In genomic region chr2:30010840-30011281, GRCm38 (mm10) we compare ENCODE assay signal across 9 mouse cellular contexts. TPM values are rescaled to one million over a fixed set of nuclear protein-coding genes. Genes with fewer than 3 reads are reported as not detected.
A peak's percentile ranks its signal among the peaks of the same experiment; 100 is the strongest.
DNase-seq lines count a peak whose midpoint lies in the region; ATAC-seq lines count a peak whose summit lies in the region.
"Had no signal": no experiment of that assay in that cellular context is flagged by ENCODE, and none has a peak within 500 bp of the region (broad histone marks: within the 10 kb centered on the region; RNA-seq: fewer than 3 reads in every experiment).

No protein-coding gene starts in this region.

- peak; percentile 30 to 49 for DNase-seq in frontal cortex, postnatal 36 days (ENCODE audit: low spot score in 2 of 2)
- DNase-seq in frontal cortex, postnatal 25 days (ENCODE audit: low spot score in 2 of 2) = no peak
- DNase-seq in urinary bladder, postnatal 36 days (ENCODE audit: low spot score in 2 of 2) = peak; percentile 8 to 64
- no peak for DNase-seq in urinary bladder, postnatal 25 days (ENCODE audit: low spot score)
- peak; percentile 58 to 61 for DNase-seq in heart, postnatal 36 days
- no peak for DNase-seq in natural killer cell, adult 2 months (ENCODE audit: low spot score in 2 of 2)
- DNase-seq in thymus, postnatal 10 days (ENCODE audit: low spot score in 2 of 2) = no peak
- DNase-seq in midbrain, embryonic 11.5 days (ENCODE audit: low spot score, missing footprints) = no peak

- intact Hi-C loops in heart, postnatal 36 days (cut with DNase I) = no loop called here

- H3K4me1 ChIP-seq in midbrain, embryonic 11.5 days (ENCODE audit: control insufficient read depth, insufficient read depth, low read length) = no peaks in the 10 kb centered on the region
- H3K4me1 ChIP-seq: neural tube, embryonic 12.5 days had no signal

- no peaks in the 10 kb centered on the region for H3K27me3 ChIP-seq in midbrain, embryonic 11.5 days (ENCODE audit: control insufficient read depth, insufficient read depth, low read length)
- H3K27me3 ChIP-seq: neural tube, embryonic 12.5 days had no signal

- H3K4me3 ChIP-seq in midbrain, embryonic 11.5 days (ENCODE audit: low read depth, low read length) = no peak overlapping the region
- H3K4me3 ChIP-seq: neural tube, embryonic 12.5 days had no signal

- H3K9ac ChIP-seq in midbrain, embryonic 11.5 days (ENCODE audit: low read length) = no peak overlapping the region
- H3K9ac ChIP-seq: neural tube, embryonic 12.5 days had no signal

- H3K9me3 ChIP-seq in midbrain, embryonic 11.5 days (ENCODE audit: control insufficient read depth, low read length) = no peaks in the 10 kb centered on the region
- H3K9me3 ChIP-seq: neural tube, embryonic 12.5 days had no signal

- ATAC-seq in midbrain, embryonic 11.5 days (ENCODE audit: low FRiP score) = no peak

- WGBS in midbrain, embryonic 11.5 days = 97% methylated on average over 8 of the region's 8 CpGs

- H3K36me3 ChIP-seq in midbrain, embryonic 11.5 days (ENCODE audit: control insufficient read depth, insufficient read depth, low read length) = peaks cover 54% of the 10 kb centered on the region

- H3K27ac ChIP-seq in midbrain, embryonic 11.5 days (ENCODE audit: low read depth, low read length) = no peak overlapping the region
- H3K27ac ChIP-seq: neural tube, embryonic 12.5 days had no signal

- H3K4me2 ChIP-seq in midbrain, embryonic 11.5 days = no peak overlapping the region
- H3K4me2 ChIP-seq: neural tube, embryonic 12.5 days had no signal

RNA-seq across cellular contexts. Expression of gene Wdr34, which starts 37.8 kb away (rescaled TPM):
- total RNA-seq in heart, postnatal 36 days (2021) = 1 to 10 TPM; 6.4 to 8.2 TPM
- 25.5 and 25.9 TPM in 2 replicates for polyA plus RNA-seq in midbrain, embryonic 11.5 days (2014; fragmentation: Nextera tagmentation; extraction: Ambion mirVana)

RNA-seq across cellular contexts. Expression of gene Sptan1, which starts 45.5 kb away (rescaled TPM):
- 100 to 1,000 TPM; 193 to 213 TPM for total RNA-seq in heart, postnatal 36 days (2021)
- 136 and 144 TPM in 2 replicates for polyA plus RNA-seq in midbrain, embryonic 11.5 days (2014; fragmentation: Nextera tagmentation; extraction: Ambion mirVana)

RNA-seq across cellular contexts. Expression of gene Set, which starts 46.3 kb away (rescaled TPM):
- total RNA-seq in heart, postnatal 36 days (2021) = 100 to 1,000 TPM in 1 of 2 experiments, 10 to 100 TPM in 1; 87.1 to 103 TPM
- polyA plus RNA-seq in midbrain, embryonic 11.5 days (2014; fragmentation: Nextera tagmentation; extraction: Ambion mirVana) = 741 and 754 TPM in 2 replicates

Comparison
In these comparisons a context has a peak if more than half of its experiments do, and no peak if none do; other contexts are left out.
1. DNase-seq: peak in frontal cortex, postnatal 36 days (2 of 2), urinary bladder, postnatal 36 days (2 of 2) and heart, postnatal 36 days (2 of 2); none in frontal cortex, postnatal 25 days (0 of 2), urinary bladder, postnatal 25 days (single experiment), natural killer cell, adult 2 months (0 of 2), thymus, postnatal 10 days (0 of 2) and midbrain, embryonic 11.5 days (single experiment).